Mouse (Mus musculus): ENCODE results near the gene C2cd4a.

DNA sequence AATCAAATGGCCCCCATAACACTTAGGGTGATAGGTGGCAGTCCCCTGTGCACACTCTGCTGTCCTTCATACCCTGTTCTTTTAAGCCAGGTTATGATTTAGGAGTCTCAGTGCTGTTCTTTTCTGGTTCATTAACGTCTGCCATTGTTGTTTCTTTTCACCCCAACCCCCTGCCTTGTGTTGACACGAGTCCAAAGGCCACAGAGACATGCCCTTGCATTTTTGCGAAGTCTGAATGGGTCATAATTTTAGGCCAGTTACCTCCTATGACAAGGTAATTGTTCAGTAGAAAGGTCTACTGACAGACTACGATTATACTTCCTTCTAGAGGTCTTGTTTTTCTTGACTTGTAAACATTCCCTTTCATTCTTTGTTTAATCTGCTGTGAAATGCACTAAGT is 31.9 kb upstream of the C2cd4a start:
- no peak for TF ChIP-seq CTCF (IDR thresholded peaks at IDR 0.05; ENCODE audit: low read depth, low read length)
- TF ChIP-seq POLR2A (IDR thresholded peaks at IDR 0.05; ENCODE audit: borderline replicate concordance, low read depth, low read length) = no peak
